Mouse (Mus musculus): ENCODE measurements around the gene B4galt5.

DNA sequence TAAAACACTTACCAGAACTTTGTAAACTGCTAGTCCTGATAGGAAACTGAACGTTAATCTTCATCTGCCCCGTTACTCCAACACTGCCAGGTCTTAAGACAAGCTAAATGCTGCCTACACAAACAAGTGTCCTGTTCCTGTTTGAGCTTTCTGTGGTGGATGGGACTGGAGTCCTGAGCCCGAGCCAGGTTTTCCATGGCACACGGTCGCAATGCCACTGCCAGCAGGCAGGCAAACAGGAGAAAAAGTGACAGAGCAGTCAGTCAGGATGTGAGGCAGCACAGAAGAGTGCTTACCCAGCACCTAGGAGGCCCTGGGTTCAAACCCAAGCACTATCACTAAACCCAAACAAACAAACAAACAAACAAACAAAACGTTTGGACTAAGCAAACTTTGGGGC lies 20.6 kb downstream of the B4galt5 start:
- TF ChIP-seq CTCF (IDR thresholded peaks at IDR 0.05; ENCODE audit: low read depth) (no peak), EP300 (IDR thresholded peaks at IDR 0.05; ENCODE audit: low read depth) (no peak)
